Mouse (Mus musculus) Muller cell, postnatal 12 days (primary cell): ENCODE results near the gene Gm49711.
A peak's percentile ranks its signal among the peaks of the same experiment; 100 is the strongest.

Source experiments
- DNase-seq: peaks from one replicate; pipeline ENCODE4 v3.0.0-alpha.2; 2015; ENCODE audit errors: inconsistent ontology term

Gm49711 gene

GRCm38 (mm10) chr16:92057852-92058643 lies at the start of gene Gm49711, which contains the start of the genes Mrps6 and Slc5a3:
Gene Gm49711 (plus strand): TSS chr16:92058316.
Gene Mrps6 (plus strand): TSS chr16:92058270.
Gene Slc5a3 (plus strand): TSS chr16:92058322.
- DNase-seq = peak; percentile 93

DNA sequence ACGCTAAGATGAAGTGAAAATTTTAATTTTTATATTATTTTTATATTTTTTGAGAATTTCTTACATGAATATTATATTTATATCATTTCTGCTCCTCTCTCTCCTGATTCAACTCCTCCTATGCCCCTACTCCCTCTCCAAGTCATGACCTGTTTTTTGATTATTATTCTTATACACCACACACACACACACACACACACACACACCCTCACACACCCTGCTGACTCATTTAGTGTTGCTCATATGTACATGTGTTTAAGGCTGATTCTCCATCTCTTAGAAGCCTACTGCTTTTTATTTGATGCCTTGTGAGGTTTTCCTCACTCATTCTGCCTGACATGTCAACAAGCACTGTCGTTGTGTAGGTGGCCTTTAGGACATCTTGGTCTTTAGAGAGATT lies 48.5 kb upstream of the Gm49711 start:
- no peak for DNase-seq

DNA sequence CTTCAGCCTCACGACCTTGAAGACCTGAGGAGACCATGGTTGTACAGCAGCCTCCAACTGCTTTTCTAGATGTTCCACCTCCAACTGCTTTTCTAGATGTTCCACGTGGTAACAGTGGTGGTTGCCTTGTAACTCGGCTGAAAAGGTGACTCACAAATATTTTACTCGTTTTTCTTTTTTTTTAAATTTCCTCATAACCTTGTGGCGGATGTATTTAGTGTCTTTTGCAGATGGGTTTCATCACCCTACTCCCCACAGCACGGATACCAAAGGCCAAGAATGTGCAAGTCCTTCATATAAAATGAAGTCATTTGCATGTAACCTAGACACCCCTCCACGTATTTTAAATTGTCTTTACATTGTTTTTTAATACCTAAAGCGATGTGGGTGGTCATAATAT lies 41.3 kb upstream of the Gm49711 start:
- DNase-seq = no peak

DNA sequence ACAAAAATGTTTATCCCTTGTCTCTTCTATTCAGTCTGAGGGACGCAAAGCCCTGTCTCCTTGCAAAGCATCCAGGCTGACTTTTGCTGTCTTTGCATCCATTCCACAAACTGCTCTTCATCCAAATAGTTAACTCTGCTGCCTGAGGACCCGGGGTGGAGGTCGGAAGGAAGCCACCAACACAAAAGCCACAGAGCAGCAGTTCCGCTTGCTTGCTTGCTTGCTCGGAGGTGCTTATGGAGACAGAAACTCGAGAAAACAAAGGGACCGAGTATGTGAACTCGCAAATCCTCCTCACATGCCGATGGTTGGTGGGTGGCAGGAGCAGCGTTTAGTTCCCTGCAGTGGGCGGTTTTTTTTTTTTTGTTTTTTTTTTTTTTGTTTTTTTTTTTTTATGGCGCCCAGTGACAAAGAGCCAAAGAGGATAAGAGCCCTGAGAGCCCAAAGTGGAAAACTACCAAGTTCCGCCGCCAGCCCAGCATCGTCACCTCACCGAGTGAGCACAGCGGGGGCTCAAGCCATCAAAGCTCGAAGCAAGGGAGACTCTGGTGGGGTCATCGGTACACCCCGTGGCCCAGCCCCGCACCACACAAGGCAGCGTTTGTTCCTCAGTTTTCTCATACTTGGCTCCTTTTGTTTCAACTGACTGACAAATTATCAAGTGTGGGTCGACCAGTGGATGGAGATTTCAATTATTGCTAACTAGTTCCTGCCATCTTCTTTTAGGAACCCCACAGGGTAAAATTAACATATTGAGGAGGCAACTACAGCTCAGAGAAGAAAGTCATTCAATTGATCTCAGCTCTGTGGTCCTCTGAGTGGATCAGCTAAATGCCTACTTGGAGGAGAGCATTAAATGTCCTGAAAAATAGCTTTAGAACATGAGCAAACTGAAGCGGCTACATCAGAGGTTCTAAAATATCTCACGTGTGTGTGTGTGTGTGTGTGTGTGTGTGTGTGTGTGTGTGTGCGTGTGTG lies 38.7 kb upstream of the Gm49711 start:
- DNase-seq = peak; percentile 85

GRCm38 (mm10) chr16:92021656-92022400 lies 36.3 kb upstream of the Gm49711 start:
- DNase-seq = peak; percentile 12

GRCm38 (mm10) chr16:92022494-92023283 lies 35.4 kb upstream of the Gm49711 start:
- DNase-seq = no peak

GRCm38 (mm10) chr16:92033286-92033685 lies 24.8 kb upstream of the Gm49711 start:
- no peak for DNase-seq

GRCm38 (mm10) chr16:92034676-92035075 lies 23.4 kb upstream of the Gm49711 start:
- no peak for DNase-seq

GRCm38 (mm10) chr16:92036701-92037100 lies 21.4 kb upstream of the Gm49711 start:
- no peak for DNase-seq

GRCm38 (mm10) chr16:92037891-92038607 lies 20.1 kb upstream of the Gm49711 start:
- no peak for DNase-seq

DNA sequence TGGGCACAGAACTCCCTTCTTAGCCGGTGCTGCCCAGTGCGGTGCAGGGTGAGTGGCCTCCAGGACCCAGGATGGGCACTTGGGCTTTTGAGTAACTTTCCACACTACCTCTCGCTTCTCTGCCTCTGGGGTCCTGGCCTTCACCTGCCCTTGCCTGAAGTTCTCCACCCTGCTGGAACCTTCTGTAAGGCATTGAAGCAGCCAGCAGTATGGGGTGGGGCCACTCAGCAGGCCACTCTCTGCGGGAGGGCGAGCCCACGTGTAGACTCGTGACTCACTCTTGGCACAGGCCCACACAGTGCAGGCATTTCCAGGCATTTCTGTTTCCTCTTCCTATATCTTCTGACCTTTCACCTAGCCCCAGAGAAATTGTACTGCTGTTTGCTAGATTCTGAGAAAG lies 18.7 kb upstream of the Gm49711 start:
- no peak for DNase-seq

- no peak for DNase-seq
Measured at GRCm38 (mm10) chr16:92039966-92040365, 18.1 kb upstream of the Gm49711 start.

DNA sequence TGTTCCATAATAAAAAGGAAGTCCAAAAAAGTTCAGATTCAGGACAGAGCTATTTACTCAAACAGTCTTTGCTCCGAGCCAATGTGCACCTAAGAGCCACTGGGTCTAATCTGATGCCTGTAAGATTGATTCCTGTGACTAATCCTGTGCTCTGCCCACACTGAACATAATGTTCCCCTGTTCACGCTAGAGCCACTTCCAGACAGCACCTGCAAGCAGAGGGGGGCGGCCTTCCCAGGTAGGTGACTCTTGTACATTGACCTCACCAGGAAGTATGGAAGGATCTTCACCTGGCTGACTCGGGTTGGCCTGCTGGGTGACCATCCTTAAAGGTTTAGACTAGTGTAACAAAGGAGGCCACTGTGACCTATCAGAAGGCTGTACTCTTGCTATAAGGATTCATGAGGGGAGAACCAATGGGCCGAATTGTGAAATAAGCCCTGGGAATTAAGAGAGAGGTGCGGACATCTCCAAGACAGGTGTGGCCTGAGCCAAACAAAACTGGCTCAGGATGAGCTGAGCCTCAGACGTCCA lies 6.3 kb upstream of the Gm49711 start:
- no peak for DNase-seq

GRCm38 (mm10) chr16:92052569-92052968 lies 5.5 kb upstream of the Gm49711 start:
- no peak for DNase-seq

DNA sequence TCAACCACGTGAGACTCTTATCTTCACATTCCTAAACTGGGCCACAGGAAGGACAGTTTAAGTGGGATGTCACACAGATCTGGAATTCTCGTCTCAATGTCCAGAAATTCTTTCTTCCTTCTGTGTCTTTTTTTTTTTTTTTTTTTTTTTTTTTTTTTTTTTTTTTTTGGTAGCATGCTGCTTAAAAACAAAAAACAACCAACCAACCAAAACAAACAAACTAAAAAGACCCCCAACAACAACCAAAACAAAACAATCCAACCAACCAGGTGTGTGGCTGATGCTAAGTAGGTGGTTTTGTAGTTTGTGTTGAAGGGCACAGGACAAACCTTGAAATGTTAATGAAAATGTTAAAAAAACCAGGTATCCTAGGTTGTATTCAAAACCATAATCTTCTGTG lies 1.4 kb upstream of the Gm49711 start:
- no peak for DNase-seq

DNA sequence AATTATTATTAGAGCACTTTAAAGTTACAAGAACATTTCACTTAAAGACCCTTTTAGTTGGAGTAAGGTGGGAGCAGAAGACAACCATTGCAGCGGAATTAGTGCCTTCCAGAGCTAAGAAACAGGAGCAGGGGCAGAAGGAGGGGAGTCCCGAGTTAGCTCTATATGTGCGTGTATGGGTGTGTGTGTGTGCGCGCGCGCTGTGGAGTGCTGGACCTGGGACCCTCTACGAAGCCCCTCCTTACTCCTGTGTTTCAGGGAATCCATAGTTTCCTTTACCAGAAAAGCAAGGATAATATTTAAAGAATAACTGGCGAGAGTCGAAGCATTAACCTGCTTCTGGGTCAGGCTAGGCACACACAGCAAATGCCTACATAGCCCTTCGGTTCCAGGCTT lies 662 bp upstream of the Gm49711 start:
- no peak for DNase-seq

DNA sequence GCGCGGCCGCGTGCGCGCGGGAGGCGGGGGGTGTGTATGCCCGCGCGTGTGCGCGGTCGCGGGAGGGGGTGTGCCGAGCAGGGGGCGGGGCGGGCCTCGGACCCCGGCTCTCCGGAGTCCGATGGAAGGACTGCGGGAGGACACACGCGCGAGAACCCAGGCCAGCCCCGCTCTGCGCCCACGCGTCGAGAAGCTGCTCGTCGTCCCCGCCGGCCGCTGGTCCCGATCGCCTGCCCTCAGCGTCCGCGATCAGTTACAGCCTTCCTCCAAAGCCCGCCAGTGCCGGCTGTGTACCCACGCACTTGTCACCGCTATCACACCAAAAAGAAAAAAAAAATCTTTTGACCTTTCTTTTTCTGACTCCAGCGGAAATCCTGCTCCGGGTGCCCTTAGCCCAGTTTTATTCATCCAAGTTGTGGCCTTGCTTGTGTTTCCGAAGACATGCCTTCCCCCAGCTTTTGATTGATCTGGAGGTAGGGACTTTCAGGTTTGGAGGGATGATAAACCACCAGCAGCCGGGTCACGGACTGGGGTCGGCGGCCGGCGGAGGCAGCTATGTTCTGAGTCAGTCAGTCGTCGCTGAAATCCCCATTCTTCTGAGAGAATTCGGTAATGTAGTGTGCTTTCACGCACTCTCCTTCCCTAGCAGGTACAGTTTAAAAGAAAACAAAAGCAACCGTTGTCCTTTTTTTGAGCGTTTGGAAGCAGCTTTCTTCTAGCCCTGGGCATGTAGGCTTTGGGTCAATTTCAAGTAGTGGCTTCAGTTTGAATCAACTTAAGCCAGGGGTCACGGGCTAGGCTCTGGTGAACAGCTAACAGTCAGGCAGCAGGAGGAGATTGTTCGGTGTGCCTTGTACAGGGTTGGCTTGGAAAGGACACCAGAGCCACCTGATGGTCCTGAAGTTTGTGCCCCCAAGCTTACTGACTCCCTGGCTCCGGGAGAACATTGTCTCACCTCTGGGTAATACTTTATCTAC lies 816 bp downstream of the Gm49711 start:
- peak; percentile 44 for DNase-seq

DNA sequence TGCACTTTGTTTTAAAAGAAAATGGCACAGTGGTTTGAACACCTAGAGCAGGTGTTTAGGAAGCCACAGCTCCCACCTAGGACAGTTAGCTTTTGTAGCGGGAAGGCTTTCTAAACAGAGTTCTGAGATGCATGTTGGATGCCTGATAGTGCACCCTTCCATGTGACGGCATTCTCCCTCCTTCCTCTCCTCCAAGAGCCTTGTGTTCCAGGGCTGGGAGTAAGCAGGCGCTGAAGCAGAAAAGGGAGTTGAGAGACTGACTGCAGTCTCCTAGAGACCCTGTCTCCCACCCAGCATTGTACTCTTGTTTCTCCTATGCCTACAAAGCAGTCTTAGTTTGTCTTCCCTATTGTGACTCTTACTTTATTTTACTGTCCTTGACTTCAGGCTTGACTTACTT lies 2.1 kb downstream of the Gm49711 start:
- no peak for DNase-seq

GRCm38 (mm10) chr16:92061586-92061985 lies 3.5 kb downstream of the Gm49711 start:
- no peak for DNase-seq
